Mouse (Mus musculus) erythroid progenitor cell, adult 5-6 weeks (primary cell): ENCODE measurements around the gene Prrc2b. TPM values are rescaled to one million over a fixed set of nuclear protein-coding genes. Genes with fewer than 3 reads are reported as not detected.

ENCODE experiments used
- ATAC-seq: replicated peaks from 2 replicates; pipeline ENCODE4 v1.8.0; 2016; ENCODE audit warnings: moderate number of reproducible peaks, mild to moderate bottlenecking, moderate TSS enrichment, inconsistent platforms; ENCODE audit not compliant: poor library complexity, low FRiP score, severe bottlenecking
- total RNA-seq, 2 experiments: library from RNA; stranded (forward) in 1 of 2; stranded (reverse) in 1 of 2; fragments of 150-400 nt in 1 of 2; fragments of 186-747, 209-891 nt in 1 of 2; gene quantifications; 2 replicates each; pipeline versions ENCODE4 v1.2.3 to v1.2.4; 2015 to 2017; ENCODE audit warnings: low replicate concordance in 2 of 2

Prrc2b gene
- total RNA-seq, 2 experiments from 2014 or later = 11.1 to 26.4 TPM

DNA sequence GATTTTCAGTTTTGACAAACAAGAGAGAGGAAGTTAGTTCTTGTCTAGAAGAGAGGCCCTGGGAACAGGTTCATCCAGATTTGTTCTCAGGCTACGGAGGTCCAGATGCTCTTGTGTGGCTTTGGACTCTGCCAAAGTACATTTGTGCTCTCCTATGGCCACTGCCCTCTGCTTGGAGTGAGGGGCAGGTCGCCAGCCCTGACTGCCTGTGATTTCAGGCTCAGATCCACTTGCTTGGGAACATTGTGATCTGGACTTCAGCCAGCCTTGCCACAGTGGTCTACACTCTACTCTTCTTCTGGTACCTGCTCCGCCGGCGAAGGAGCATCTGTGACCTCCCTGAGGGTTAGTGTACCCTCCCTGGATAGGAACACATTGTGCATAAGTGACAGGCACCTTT, 101.8 kb downstream of the Prrc2b start:
- ATAC-seq = no peak

DNA sequence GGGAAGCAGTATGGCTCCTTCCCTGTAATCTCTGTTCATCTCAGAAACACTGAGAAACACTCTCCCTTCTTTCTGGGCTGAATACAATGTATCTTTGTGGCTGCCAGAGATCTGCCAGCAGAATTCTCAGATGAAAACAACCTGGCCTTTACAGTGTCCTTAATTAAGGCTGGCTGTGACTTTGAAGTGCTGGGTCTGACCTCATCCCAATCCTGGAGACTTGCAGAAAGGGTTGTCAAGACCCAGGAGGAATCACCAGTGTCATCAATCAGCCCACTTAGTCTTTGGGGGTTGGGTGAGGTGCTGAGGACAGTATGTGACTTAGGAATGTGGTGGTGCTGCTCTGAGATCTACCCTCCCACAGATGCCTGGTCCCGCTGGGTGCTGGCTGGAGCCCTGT, 102.5 kb downstream of the Prrc2b start:
- no peak for ATAC-seq

DNA sequence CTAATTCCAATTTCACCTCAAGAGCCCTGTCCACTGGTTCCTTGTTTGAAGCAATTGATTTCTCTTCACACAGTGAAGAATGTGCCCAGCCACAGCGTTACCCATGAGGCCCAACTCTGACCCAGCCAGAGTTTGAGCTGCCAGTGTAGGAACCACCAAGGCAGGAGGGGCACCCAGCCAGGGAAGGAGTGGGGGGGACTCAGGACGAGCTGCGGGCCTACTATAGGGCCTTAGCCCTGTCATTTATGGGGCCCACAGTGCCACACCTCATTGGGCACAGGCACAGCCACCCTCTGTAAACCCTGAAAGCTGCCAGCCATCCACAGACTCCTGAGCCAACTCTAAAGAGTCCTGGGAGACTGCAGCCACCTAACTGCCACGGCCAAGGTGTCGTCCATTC, 103.7 kb downstream of the Prrc2b start:
- ATAC-seq = no peak

DNA sequence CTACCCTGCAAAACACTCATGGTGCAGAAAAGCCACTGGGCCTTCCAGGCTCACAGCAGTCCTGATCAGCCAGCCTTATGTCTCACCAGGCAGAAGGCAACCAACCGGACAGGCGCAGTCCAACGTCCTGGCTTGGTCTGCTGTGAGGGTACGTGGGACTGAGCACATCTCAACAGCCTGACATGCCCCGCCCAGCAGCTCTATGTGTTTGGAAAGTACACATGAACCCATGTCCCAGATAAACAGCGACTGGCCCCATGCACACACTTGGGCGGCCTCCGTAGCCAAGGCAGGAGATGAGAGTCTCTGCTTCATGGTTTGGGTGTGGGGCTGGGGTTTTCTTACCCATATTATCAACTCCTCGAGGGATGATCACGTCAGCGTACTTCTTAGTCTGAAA, 105.4 kb downstream of the Prrc2b start:
- ATAC-seq = no peak

DNA sequence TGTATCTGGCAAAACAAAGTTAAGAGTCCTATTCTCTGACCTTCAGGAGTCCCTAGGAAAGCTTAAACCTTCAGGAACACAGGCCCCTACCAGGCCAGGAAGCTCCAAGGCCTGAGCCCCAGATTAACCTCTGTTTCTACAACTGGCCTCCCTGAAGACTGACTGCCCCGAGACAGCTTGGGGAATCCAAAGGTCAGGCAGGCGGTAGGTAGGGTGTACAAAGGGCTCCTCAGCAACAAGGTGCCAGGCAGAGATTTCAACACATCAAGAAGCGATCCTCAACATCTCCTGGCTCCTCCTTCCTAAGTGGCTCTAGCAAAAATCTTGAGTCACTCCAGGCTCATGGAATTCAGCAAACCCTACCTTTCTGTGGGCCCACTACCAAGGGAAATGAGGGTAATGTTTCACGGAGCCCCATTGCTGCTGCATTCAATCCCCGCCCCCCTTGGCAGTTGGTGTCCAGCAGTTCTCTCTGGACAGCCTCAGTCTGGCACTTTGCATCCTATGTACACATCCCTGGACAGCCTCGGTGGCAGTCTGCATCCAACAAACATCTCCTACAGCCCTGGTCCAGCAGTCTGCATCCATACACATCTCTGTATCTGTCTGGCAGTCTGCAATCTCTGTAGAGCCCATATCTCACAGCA, 108.1 kb downstream of the Prrc2b start:
- ATAC-seq = no peak

DNA sequence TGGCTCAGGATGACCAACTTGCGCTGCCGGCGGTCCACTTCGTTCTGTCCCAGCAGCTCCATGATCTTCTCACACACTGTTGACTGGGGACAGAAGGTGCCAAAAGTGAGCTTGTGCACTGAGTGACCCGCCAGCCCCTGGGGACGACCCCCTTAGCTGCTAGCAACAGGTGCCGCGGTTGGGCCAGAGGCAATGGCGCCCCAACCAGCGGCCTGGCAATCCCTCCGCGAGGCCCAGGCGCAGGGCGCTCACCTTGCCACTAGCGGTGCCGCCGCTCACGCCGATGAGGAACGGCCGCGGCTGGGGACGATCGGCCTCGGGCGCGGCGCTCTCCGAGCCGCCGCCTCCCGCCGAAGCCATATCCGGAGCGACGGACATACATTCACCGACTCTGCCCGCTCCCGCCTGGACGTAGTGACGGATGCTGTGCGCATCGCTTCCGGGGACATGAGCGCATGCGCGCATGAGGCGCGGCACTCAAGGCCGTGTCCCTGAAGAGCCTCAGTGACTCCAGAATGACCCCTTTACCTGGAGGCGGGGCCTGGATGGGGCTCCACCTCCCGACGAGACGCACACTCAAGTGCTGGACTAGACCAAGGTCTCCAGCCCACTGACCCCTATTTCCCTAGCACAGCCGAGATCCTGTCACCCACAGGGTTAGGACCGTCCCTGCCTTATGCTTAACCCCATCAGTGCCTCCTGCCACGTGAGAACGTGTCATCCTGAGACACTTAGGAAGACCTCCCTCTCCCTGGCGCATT, 109.0 kb downstream of the Prrc2b start, which contains the start of gene Uck1:
Gene Uck1, minus strand, starts transcription at position 503 of the 761 bp plus-strand sequence.
- peak; percentile 94 for ATAC-seq

DNA sequence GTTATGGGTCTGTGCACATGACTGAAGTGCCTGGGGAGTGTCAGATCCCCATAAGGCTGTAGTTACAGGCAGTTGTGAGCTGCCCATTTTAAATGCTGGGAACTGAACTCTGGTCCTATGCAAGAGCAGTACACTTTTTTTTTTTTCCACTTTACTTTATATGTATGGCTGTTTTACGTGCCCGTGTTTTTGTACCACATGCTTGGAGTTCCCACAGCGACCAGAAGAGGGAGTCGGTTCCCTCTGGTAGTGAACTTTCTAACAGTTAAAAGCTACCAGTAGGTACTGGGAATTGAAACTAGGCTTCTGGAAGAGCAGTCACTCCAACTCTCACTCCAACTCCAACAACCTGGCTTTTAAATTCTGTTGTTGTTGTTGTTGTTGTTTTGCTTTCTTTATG, 109.8 kb downstream of the Prrc2b start:
- peak; percentile 59 for ATAC-seq

DNA sequence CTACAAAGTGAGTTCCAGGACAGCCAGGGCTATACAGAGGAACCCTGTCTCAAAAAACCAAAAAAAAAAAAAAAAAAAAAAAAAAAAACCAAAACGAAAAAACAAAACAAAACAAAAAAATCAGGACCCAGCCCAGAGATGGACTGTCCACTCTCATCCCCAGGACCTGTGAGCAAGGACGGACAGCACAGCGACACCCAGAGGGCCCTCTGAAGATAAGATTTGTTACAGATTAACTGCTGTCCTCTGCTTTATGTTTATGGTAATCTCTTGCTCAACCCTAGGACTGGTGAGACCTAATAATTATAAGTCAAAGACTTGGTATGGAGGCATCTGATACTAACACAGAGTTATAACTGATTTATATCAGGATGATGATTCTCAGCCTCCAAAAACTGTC, 124.9 kb downstream of the Prrc2b start:
- no peak for ATAC-seq

DNA sequence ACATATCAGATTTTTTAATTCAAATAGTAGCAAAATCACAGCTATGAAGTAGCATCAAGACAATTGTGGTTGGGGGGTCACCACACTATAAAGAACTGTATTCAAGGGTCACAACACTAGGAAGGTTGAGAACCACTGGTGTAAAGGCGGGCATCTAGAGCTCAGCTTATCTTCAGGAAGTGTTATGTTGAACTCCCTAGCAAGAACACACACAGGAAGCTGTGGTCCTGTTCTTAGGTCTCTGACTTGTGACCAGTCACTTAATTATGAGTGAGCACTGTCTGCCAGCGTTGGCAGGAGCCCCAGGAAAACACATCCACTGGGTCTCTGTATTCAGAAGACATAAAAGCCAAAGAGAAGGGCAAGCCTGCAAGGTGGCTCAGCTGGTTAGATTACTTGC, 131.4 kb downstream of the Prrc2b start:
- no peak for ATAC-seq

DNA sequence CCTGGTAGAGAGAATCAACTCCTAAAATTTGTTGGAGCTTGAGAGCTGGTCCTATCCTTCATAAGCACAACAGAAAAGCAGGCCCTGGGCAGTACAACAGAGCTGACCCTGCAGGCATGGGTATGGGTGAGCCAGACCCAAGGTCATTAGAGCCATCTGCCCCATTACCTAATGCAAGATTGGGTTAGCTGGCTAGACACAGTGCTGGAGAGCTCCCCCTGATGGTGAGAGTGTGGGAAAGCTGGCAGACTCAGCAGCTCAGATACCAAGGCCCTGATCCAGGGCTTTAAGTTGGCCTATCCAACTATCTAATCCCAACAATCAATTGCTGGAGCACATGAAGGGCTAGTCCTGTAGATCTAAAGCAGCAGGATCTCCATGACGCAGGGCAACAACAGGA, 131.8 kb downstream of the Prrc2b start:
- peak; percentile 84 for ATAC-seq

DNA sequence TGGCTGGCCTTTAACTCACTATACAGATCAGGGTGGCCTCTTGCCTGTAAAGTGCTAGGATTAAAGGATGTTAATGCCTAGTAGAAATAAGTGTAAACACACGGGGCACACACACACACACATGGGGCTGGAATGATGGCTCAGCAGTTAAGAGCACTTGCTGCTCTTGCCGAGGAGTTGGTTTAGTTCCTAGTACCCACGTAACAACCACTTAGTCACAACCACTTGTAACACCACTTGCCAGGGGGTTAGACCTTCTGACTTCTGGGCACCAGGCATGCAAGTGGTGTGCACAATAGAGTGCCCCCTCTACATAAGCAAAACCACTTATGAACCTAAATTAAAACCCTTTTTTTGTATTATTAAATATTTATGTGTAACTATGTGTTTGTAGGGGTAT, 133.1 kb downstream of the Prrc2b start:
- no peak for ATAC-seq

Other genes with a start within 250 kb of the Prrc2b start
- gene Aif1l, start 200.9 kb upstream of the Prrc2b start, total RNA-seq (2015; ENCODE audit: low replicate concordance) = not detected in 2 replicates
- not detected in 2 replicates for gene Aif1l, start 200.9 kb upstream of the Prrc2b start, total RNA-seq (2017; ENCODE audit: low replicate concordance)
- 77.8 and 87.6 TPM in 2 replicates for gene Nup214, start 176.6 kb upstream of the Prrc2b start, total RNA-seq (2015; ENCODE audit: low replicate concordance)
- 31.2 and 39.5 TPM in 2 replicates for gene Nup214, start 176.6 kb upstream of the Prrc2b start, total RNA-seq (2017; ENCODE audit: low replicate concordance)
- gene Fam78a, start 66.2 kb upstream of the Prrc2b start, total RNA-seq (2015; ENCODE audit: low replicate concordance) = 27.7 and 41.1 TPM in 2 replicates
- gene Fam78a, start 66.2 kb upstream of the Prrc2b start, total RNA-seq (2017; ENCODE audit: low replicate concordance) = 48.4 and 75.5 TPM in 2 replicates
- not detected in 2 replicates for gene Plpp7, start 55.6 kb upstream of the Prrc2b start, total RNA-seq (2015; ENCODE audit: low replicate concordance)
- 0.26 TPM in 1 of 2 replicates, not detected in the other for gene Plpp7, start 55.6 kb upstream of the Prrc2b start, total RNA-seq (2017; ENCODE audit: low replicate concordance)
- 14.1 and 23.1 TPM in 2 replicates for gene Pomt1, start 85.5 kb downstream of the Prrc2b start, total RNA-seq (2015; ENCODE audit: low replicate concordance)
- gene Pomt1, start 85.5 kb downstream of the Prrc2b start, total RNA-seq (2017; ENCODE audit: low replicate concordance) = 18.0 and 36.3 TPM in 2 replicates
- 7.5 and 11.5 TPM in 2 replicates for gene Uck1, start 109.1 kb downstream of the Prrc2b start, total RNA-seq (2015; ENCODE audit: low replicate concordance)
- 20.4 and 20.9 TPM in 2 replicates for gene Uck1, start 109.1 kb downstream of the Prrc2b start, total RNA-seq (2017; ENCODE audit: low replicate concordance)
- 32.7 and 43.2 TPM in 2 replicates for gene Golga2, start 136.3 kb downstream of the Prrc2b start, total RNA-seq (2015; ENCODE audit: low replicate concordance)
- gene Golga2, start 136.3 kb downstream of the Prrc2b start, total RNA-seq (2017; ENCODE audit: low replicate concordance) = 39.0 and 62.4 TPM in 2 replicates
- gene Swi5, start 137.0 kb downstream of the Prrc2b start, total RNA-seq (2015; ENCODE audit: low replicate concordance) = 49.4 and 68.7 TPM in 2 replicates
- 77.7 and 95.8 TPM in 2 replicates for gene Swi5, start 137.0 kb downstream of the Prrc2b start, total RNA-seq (2017; ENCODE audit: low replicate concordance)
- 65.4 and 90.1 TPM in 2 replicates for gene Ciz1, start 201.2 kb downstream of the Prrc2b start, total RNA-seq (2015; ENCODE audit: low replicate concordance)
- gene Ciz1, start 201.2 kb downstream of the Prrc2b start, total RNA-seq (2017; ENCODE audit: low replicate concordance) = 77.5 and 131 TPM in 2 replicates
- gene Dnm1, start 202.3 kb downstream of the Prrc2b start, total RNA-seq (2015; ENCODE audit: low replicate concordance) = not detected in 2 replicates
- not detected in 2 replicates for gene Dnm1, start 202.3 kb downstream of the Prrc2b start, total RNA-seq (2017; ENCODE audit: low replicate concordance)
- gene 1110008P14Rik, start 230.9 kb downstream of the Prrc2b start, total RNA-seq (2015; ENCODE audit: low replicate concordance) = 5.8 and 7.5 TPM in 2 replicates
- 3.7 and 7.2 TPM in 2 replicates for gene 1110008P14Rik, start 230.9 kb downstream of the Prrc2b start, total RNA-seq (2017; ENCODE audit: low replicate concordance)
- gene Lcn2, start 237.2 kb downstream of the Prrc2b start, total RNA-seq (2015; ENCODE audit: low replicate concordance) = 1,234 and 1,375 TPM in 2 replicates
- 165 and 167 TPM in 2 replicates for gene Lcn2, start 237.2 kb downstream of the Prrc2b start, total RNA-seq (2017; ENCODE audit: low replicate concordance)
- gene Ptges2, start 244.8 kb downstream of the Prrc2b start, total RNA-seq (2015; ENCODE audit: low replicate concordance) = 0.42 and 0.72 TPM in 2 replicates
- 0.51 TPM in 1 of 2 replicates, not detected in the other for gene Ptges2, start 244.8 kb downstream of the Prrc2b start, total RNA-seq (2017; ENCODE audit: low replicate concordance)